In genomic region chr2:103743536-103743935, GRCm38 (mm10) we compare ENCODE assay signal across 13 mouse cellular contexts. TPM values are rescaled to one million over a fixed set of nuclear protein-coding genes. Genes with fewer than 3 reads are reported as not detected.
DNase-seq lines count a peak whose midpoint lies in the region; ATAC-seq and TF ChIP-seq lines count a peak whose summit lies in the region.
"Had no signal": no experiment of that assay in that cellular context is flagged by ENCODE, and none has a peak within 500 bp of the region (broad histone marks: within the 10 kb centered on the region; RNA-seq: fewer than 3 reads in every experiment).

No protein-coding gene starts in this region.

- no peaks in the 10 kb centered on the region for H3K4me1 ChIP-seq in heart, embryonic 11.5 days (ENCODE audit: control insufficient read depth, insufficient read depth, low read length)
- H3K4me1 ChIP-seq in neural tube, embryonic 14.5 days (ENCODE audit: control insufficient read depth, insufficient read depth, low read length): no peaks in the 10 kb centered on the region
- H3K4me1 ChIP-seq in neural tube, embryonic 15.5 days: no peaks in the 10 kb centered on the region
- H3K4me1 ChIP-seq in stomach, postnatal 0 days (replicated peaks; ENCODE audit: control insufficient read depth, insufficient read depth): no peaks in the 10 kb centered on the region
- H3K4me1 ChIP-seq: hindbrain, embryonic 15.5 days; neural tube, embryonic 12.5 days had no signal

- no peak for TF ChIP-seq CTCF in stomach, postnatal 0 days (IDR thresholded peaks at IDR 0.05; ENCODE audit: low read depth)

- no peak for TF ChIP-seq EP300 in stomach, postnatal 0 days (optimal IDR thresholded peaks at IDR 0.05)

- peak; percentile 47 to 52 for DNase-seq in heart, adult 9 months (ENCODE audit: low spot score in 2 of 2)
- peak; percentile 23 for DNase-seq in adrenal gland, postnatal 25 days
- DNase-seq in kidney, postnatal 36 days: peak; percentile 20 to 35
- no peak for DNase-seq in stomach, postnatal 0 days (ENCODE audit: low spot score)

- no peak overlapping the region for H3K4me3 ChIP-seq in heart, embryonic 11.5 days (ENCODE audit: low read depth, low read length)
- H3K4me3 ChIP-seq in neural tube, embryonic 14.5 days (ENCODE audit: low read depth, low read length): no peak overlapping the region
- H3K4me3 ChIP-seq in neural tube, embryonic 15.5 days (replicated peaks): no peak overlapping the region
- H3K4me3 ChIP-seq in stomach, postnatal 0 days (ENCODE audit: low read depth, low read length): no peak overlapping the region
- H3K4me3 ChIP-seq: hindbrain, embryonic 15.5 days; liver, embryonic 12.5 days; megakaryocyte, embryonic 14.5 days; neural tube, embryonic 12.5 days had no signal

- no peaks in the 10 kb centered on the region for H3K27me3 ChIP-seq in heart, embryonic 11.5 days (ENCODE audit: control insufficient read depth, insufficient read depth, low read length)
- no peaks in the 10 kb centered on the region for H3K27me3 ChIP-seq in neural tube, embryonic 14.5 days (ENCODE audit: control insufficient read depth, insufficient read depth, low read length)
- no peaks in the 10 kb centered on the region for H3K27me3 ChIP-seq in neural tube, embryonic 15.5 days (replicated peaks)
- H3K27me3 ChIP-seq in stomach, postnatal 0 days (ENCODE audit: control insufficient read depth, insufficient read depth, low read length): no peaks in the 10 kb centered on the region
- H3K27me3 ChIP-seq: hindbrain, embryonic 15.5 days; liver, embryonic 12.5 days; megakaryocyte, embryonic 14.5 days; neural tube, embryonic 12.5 days had no signal

- H3K9me3 ChIP-seq in heart, embryonic 11.5 days (replicated peaks; ENCODE audit: control insufficient read depth, low read length): no peaks in the 10 kb centered on the region
- no peaks in the 10 kb centered on the region for H3K9me3 ChIP-seq in neural tube, embryonic 14.5 days (ENCODE audit: control insufficient read depth, low read length)
- no peaks in the 10 kb centered on the region for H3K9me3 ChIP-seq in neural tube, embryonic 15.5 days (replicated peaks)
- H3K9me3 ChIP-seq in stomach, postnatal 0 days (ENCODE audit: control insufficient read depth, low read length): no peaks in the 10 kb centered on the region
- H3K9me3 ChIP-seq: hindbrain, embryonic 15.5 days; liver, embryonic 12.5 days; megakaryocyte, embryonic 14.5 days; neural tube, embryonic 12.5 days had no signal

- no peak overlapping the region for H3K9ac ChIP-seq in heart, embryonic 11.5 days (ENCODE audit: low read depth, low read length)
- no peak overlapping the region for H3K9ac ChIP-seq in neural tube, embryonic 14.5 days (replicated peaks; ENCODE audit: low read depth, low read length)
- no peak overlapping the region for H3K9ac ChIP-seq in neural tube, embryonic 15.5 days (replicated peaks)
- H3K9ac ChIP-seq in stomach, postnatal 0 days (ENCODE audit: low read length): no peak overlapping the region
- H3K9ac ChIP-seq: forebrain, postnatal 0 days; hindbrain, embryonic 15.5 days; liver, embryonic 12.5 days; neural tube, embryonic 12.5 days had no signal

- H3K36me3 ChIP-seq in heart, embryonic 11.5 days (ENCODE audit: control insufficient read depth, insufficient read depth, low read length): peaks cover 16% of the 10 kb centered on the region
- peaks cover 7% of the 10 kb centered on the region; the same call in 1 of the 2 replicates for H3K36me3 ChIP-seq in neural tube, embryonic 14.5 days (ENCODE audit: control insufficient read depth, insufficient read depth, low read length)
- H3K36me3 ChIP-seq in neural tube, embryonic 15.5 days: peaks cover 48% of the 10 kb centered on the region
- H3K36me3 ChIP-seq in stomach, postnatal 0 days (ENCODE audit: control insufficient read depth, insufficient read depth, low read length): peaks cover 9% of the 10 kb centered on the region; the same call in 1 of the 2 replicates

- H3K4me2 ChIP-seq in heart, embryonic 11.5 days: no peak overlapping the region
- no peak overlapping the region for H3K4me2 ChIP-seq in neural tube, embryonic 14.5 days (ENCODE audit: low read depth, low read length)
- no peak overlapping the region for H3K4me2 ChIP-seq in neural tube, embryonic 15.5 days
- no peak overlapping the region for H3K4me2 ChIP-seq in stomach, postnatal 0 days (replicated peaks; ENCODE audit: low read depth)
- H3K4me2 ChIP-seq: hindbrain, embryonic 15.5 days; liver, embryonic 12.5 days; neural tube, embryonic 12.5 days had no signal

- WGBS in heart, embryonic 11.5 days (ENCODE audit: insufficient replicate concordance): 98% methylated on average over 2 of the region's 2 CpGs
- WGBS in neural tube, embryonic 14.5 days: 98% methylated on average over 2 of the region's 2 CpGs
- 96% methylated on average over 2 of the region's 2 CpGs for WGBS in neural tube, embryonic 15.5 days
- 82% methylated on average over 2 of the region's 2 CpGs for WGBS in stomach, postnatal 0 days

- no peak overlapping the region for H3K27ac ChIP-seq in heart, embryonic 11.5 days (ENCODE audit: low read depth, low read length)
- no peak overlapping the region for H3K27ac ChIP-seq in neural tube, embryonic 14.5 days (ENCODE audit: low read depth, low read length)
- no peak overlapping the region for H3K27ac ChIP-seq in neural tube, embryonic 15.5 days (replicated peaks)
- no peak overlapping the region for H3K27ac ChIP-seq in stomach, postnatal 0 days (replicated peaks)
- H3K27ac ChIP-seq: hindbrain, embryonic 15.5 days; kidney, postnatal 0 days; liver, embryonic 12.5 days; neural tube, embryonic 12.5 days had no signal

- ATAC-seq in heart, embryonic 11.5 days (replicated peaks; ENCODE audit: insufficient number of reproducible peaks, low FRiP score, low TSS enrichment): no peak
- peak; percentile 34; the same call in 1 of the 2 replicates for ATAC-seq in neural tube, embryonic 14.5 days (ENCODE audit: low read depth)
- ATAC-seq in neural tube, embryonic 15.5 days (ENCODE audit: low FRiP score): no peak
- ATAC-seq in stomach, postnatal 0 days (ENCODE audit: low FRiP score, low TSS enrichment): no peak
- ATAC-seq: liver, embryonic 12.5 days had no signal

RNA-seq across cellular contexts. Expression of gene Nat10, which starts 17.5 kb away (rescaled TPM):
- polyA plus RNA-seq in heart, embryonic 11.5 days (2014; fragmentation: Nextera tagmentation; extraction: Ambion mirVana): 15.3 and 18.0 TPM in 2 replicates
- 21.9 and 22.7 TPM in 2 replicates for polyA plus RNA-seq in neural tube, embryonic 14.5 days (2014; fragmentation: Nextera tagmentation; extraction: Ambion mirVana)
- polyA plus RNA-seq in neural tube, embryonic 15.5 days (2015; fragmentation: Nextera tagmentation; extraction: Ambion mirVana): 18.5 and 23.1 TPM in 2 replicates
- 46.9 and 59.8 TPM in 2 replicates for total RNA-seq in adrenal gland, postnatal 25 days (2021)
- polyA plus RNA-seq in stomach, postnatal 0 days (2015; fragmentation: Nextera tagmentation; extraction: Ambion mirVana): 8.8 and 8.9 TPM in 2 replicates

RNA-seq across cellular contexts. Expression of gene Caprin1, which starts 53.9 kb away (rescaled TPM):
- polyA plus RNA-seq in heart, embryonic 11.5 days (2014; fragmentation: Nextera tagmentation; extraction: Ambion mirVana): 307 and 343 TPM in 2 replicates
- polyA plus RNA-seq in neural tube, embryonic 14.5 days (2014; fragmentation: Nextera tagmentation; extraction: Ambion mirVana): 397 and 480 TPM in 2 replicates
- 304 and 308 TPM in 2 replicates for polyA plus RNA-seq in neural tube, embryonic 15.5 days (2015; fragmentation: Nextera tagmentation; extraction: Ambion mirVana)
- 545 and 563 TPM in 2 replicates for total RNA-seq in adrenal gland, postnatal 25 days (2021)
- 80.7 and 87.0 TPM in 2 replicates for polyA plus RNA-seq in stomach, postnatal 0 days (2015; fragmentation: Nextera tagmentation; extraction: Ambion mirVana)
